Mouse (Mus musculus) liver, embryonic 16.5 days (tissue): ENCODE measurements around the gene Gm49380. TPM values are rescaled to one million over a fixed set of nuclear protein-coding genes. Genes with fewer than 3 reads are reported as not detected.
A peak's percentile ranks its signal among the peaks of the same experiment; 100 is the strongest.

Experiments
- ATAC-seq: fragments of 200-750 bp; cut with Nextera tagmentation; 2 replicates; pipeline ENCODE4 v1.8.0; 2017; ENCODE audit warnings: low read depth, mild to moderate bottlenecking, moderate number of reproducible peaks, moderate library complexity
- H3K27ac ChIP-seq: fragments of 300-500 bp; sonication (generic); 2 replicates; pipeline ENCODE4 v1.5.1; 2014; ENCODE audit warnings: mild to moderate bottlenecking, low read length
- H3K27me3 ChIP-seq: fragments of 300-500 bp; sonication (generic); 2 replicates; pipeline ENCODE4 v1.6.1; 2014; ENCODE audit warnings: low read depth, low read length, mixed read lengths; ENCODE audit not compliant: control insufficient read depth, insufficient read depth
- H3K36me3 ChIP-seq: fragments of 300-500 bp; sonication (generic); 2 replicates; pipeline ENCODE4 v1.6.1; 2014; ENCODE audit warnings: mild to moderate bottlenecking; ENCODE audit not compliant: control insufficient read depth, insufficient read depth
- H3K4me1 ChIP-seq: fragments of 300-500 bp; sonication (generic); 2 replicates; pipeline ENCODE4 v1.6.1; 2014; ENCODE audit warnings: low read depth, low read length, mixed read lengths; ENCODE audit not compliant: control insufficient read depth
- H3K4me2 ChIP-seq: fragments of 300-500 bp; sonication (generic); 2 replicates; pipeline ENCODE4 v1.6.1; 2014; ENCODE audit warnings: low read depth, low read length, mixed read lengths
- H3K4me3 ChIP-seq: fragments of 300-500 bp; sonication (generic); 2 replicates; pipeline ENCODE4 v1.5.1; 2014; ENCODE audit warnings: low read depth, mild to moderate bottlenecking, low read length
- H3K9ac ChIP-seq: fragments of 300-500 bp; sonication (generic); 2 replicates; pipeline ENCODE4 v1.6.1; 2014; ENCODE audit warnings: low read depth, low read length
- H3K9me3 ChIP-seq: fragments of 300-500 bp; sonication (generic); replicated peaks from 2 replicates; pipeline ENCODE4 v1.6.1; 2016; ENCODE audit warnings: low read length; ENCODE audit not compliant: control insufficient read depth
- WGBS: fragments of 180-500 bp; shearing (Covaris S2); extraction: QIAGEN DNeasy Blood & Tissue Kit; methylation state at CpG from one replicate; pipeline ENCODE4 v1.1.7; 2014; ENCODE audit not compliant: insufficient replicate concordance; 5-methylcytosine and 5-hydroxymethylcytosine counted together
- polyA plus RNA-seq: library from polyadenylated mRNA; unstranded; fragments of >200 nt; fragmentation: Nextera tagmentation; extraction: Ambion mirVana; gene quantifications from 2 replicates; pipeline ENCODE4 v1.2.1, GENCODE M21; 2015

The Gm49380 gene
- polyA plus RNA-seq, 1 experiment from 2014 or later, result not detected

DNA sequence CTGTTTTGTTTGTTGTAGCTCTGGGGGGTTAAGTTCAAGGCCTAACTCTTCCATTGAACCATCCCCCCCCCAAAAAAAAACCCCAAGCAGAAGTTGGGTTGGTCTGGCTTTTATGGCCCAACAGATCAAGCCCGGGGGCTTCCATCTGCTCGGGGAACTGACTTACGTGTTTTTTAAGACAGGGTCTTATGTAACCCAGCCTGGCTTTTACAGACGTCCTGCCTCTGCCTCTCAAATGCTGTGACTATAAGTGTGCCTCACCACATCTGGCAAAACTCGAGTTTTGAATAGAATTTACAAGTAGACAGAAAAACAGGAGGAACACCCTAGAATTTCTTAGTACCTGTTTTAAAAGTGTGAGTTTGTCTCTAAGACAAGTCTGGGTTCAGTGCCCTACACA lies 31.7 kb downstream of the Gm49380 start:
- 44% methylated on average over 5 of the region's 5 CpGs for WGBS
- no peak overlapping the region for H3K4me2 ChIP-seq
- ATAC-seq, result no peak
- no peaks in the 10 kb centered on the region for H3K36me3 ChIP-seq
- no peak overlapping the region for H3K27ac ChIP-seq
- H3K27me3 ChIP-seq, result peaks cover 23% of the 10 kb centered on the region
- no peak overlapping the region for H3K9ac ChIP-seq
- no peaks in the 10 kb centered on the region for H3K9me3 ChIP-seq
- H3K4me1 ChIP-seq, result peaks cover 22% of the 10 kb centered on the region
- no peak overlapping the region for H3K4me3 ChIP-seq

DNA sequence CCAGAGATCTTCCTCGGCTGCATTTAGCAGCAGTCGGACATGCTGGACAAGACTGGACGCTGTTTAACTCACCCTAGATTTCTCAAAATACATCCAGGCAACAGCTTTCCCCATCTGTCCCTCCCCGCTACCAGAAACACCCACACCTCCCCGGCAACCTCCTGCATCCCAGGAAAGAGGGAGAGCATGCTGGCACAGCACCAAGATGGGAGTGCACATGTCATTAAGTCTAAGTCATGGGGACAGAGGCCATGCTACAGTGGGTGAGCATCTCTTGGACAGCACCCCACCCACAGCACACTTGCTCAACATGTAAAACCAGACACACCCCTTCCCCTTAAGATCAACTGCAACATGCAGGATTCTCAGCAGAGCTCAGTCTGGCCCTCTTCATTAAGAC lies 32.3 kb downstream of the Gm49380 start:
- Histone ChIP-seq H3K4me1 (peaks cover 22% of the 10 kb centered on the region), H3K36me3 (no peaks in the 10 kb centered on the region), H3K4me2 (no peak overlapping the region), H3K9ac (no peak overlapping the region), H3K27ac (no peak overlapping the region), H3K4me3 (no peak overlapping the region), H3K27me3 (peaks cover 21% of the 10 kb centered on the region), H3K9me3 (no peaks in the 10 kb centered on the region)
- ATAC-seq, result no peak
- 61% methylated on average over 5 of the region's 5 CpGs for WGBS

DNA sequence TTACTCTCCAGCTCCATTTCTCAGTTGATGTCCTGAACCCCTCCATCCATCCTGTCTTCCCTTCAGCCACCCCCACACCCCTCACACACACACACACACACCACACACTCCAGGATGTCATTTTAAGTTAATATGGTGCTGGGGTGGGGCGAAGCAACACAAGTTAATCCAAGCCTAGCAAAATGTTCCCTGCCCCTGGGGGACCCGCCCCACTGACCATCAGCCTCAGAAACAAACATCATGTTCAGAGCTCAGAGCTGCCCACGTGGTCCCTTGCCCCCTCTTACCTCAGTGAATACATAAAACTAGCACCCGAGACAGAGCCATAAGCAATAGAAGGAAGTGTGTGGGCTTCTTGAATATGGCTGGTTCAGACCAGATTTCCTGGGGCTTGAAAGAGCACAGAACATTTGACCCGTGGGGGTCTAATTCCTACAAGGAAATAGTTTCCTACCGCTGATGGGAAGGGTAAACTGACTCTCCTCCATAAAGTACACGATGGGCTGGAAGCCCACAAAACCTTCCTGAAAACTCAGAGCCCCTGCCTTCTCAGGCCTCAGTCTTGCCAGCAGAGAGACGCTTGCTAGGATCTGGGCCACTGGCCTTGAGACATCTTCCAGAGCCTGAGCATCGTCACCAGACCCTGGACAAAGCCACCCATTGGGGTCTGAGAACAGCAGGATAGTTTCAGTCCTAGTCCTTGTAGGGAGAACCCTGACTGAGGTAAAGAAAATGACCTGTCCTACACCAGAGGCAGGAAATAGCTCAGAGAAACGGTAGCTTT lies 33.1 kb downstream of the Gm49380 start:
- Histone ChIP-seq H3K4me3 (no peak overlapping the region), H3K9me3 (no peaks in the 10 kb centered on the region), H3K27me3 (peaks cover 15% of the 10 kb centered on the region), H3K4me2 (no peak overlapping the region), H3K36me3 (no peaks in the 10 kb centered on the region), H3K9ac (no peak overlapping the region), H3K4me1 (peaks cover 17% of the 10 kb centered on the region), H3K27ac (no peak overlapping the region)
- 42% methylated on average over 10 of the region's 10 CpGs for WGBS
- ATAC-seq, result no peak

- Histone ChIP-seq H3K27me3 (peaks cover 11% of the 10 kb centered on the region), H3K9ac (no peak overlapping the region), H3K4me3 (no peak overlapping the region), H3K36me3 (no peaks in the 10 kb centered on the region), H3K9me3 (no peaks in the 10 kb centered on the region), H3K4me1 (peaks cover 7% of the 10 kb centered on the region), H3K4me2 (no peak overlapping the region), H3K27ac (no peak overlapping the region)
- ATAC-seq, result 0 out of 2 replicates have a peak, but pooled peaks have one; percentile 11
- WGBS, result 30% methylated on average over 16 of the region's 16 CpGs
Observed at GRCm38 (mm10) chr9:44078955-44079756, 34.1 kb downstream of the Gm49380 start.

- no peak for ATAC-seq
- H3K9me3 ChIP-seq, result no peaks in the 10 kb centered on the region
- no peak overlapping the region for H3K27ac ChIP-seq
- no peak overlapping the region for H3K4me2 ChIP-seq
- peaks cover 3% of the 10 kb centered on the region for H3K27me3 ChIP-seq
- no peak overlapping the region for H3K4me3 ChIP-seq
- H3K9ac ChIP-seq, result no peak overlapping the region
- no peaks in the 10 kb centered on the region; the same call in 1 of the 2 replicates for H3K4me1 ChIP-seq
- 58% methylated on average over 10 of the region's 10 CpGs for WGBS
- no peaks in the 10 kb centered on the region for H3K36me3 ChIP-seq
Observed at GRCm38 (mm10) chr9:44078136-44078797, 35.0 kb downstream of the Gm49380 start.

- no peaks in the 10 kb centered on the region for H3K36me3 ChIP-seq
- 66% methylated on average over 11 of the region's 11 CpGs for WGBS
- ATAC-seq, result no peak
- H3K4me1 ChIP-seq, result no peaks in the 10 kb centered on the region; the same call in 1 of the 2 replicates
- H3K9ac ChIP-seq, result no peak overlapping the region
- H3K9me3 ChIP-seq, result no peaks in the 10 kb centered on the region
- no peak overlapping the region for H3K4me3 ChIP-seq
- no peak overlapping the region for H3K27ac ChIP-seq
- H3K4me2 ChIP-seq, result no peak overlapping the region
- H3K27me3 ChIP-seq, result no peaks in the 10 kb centered on the region
Observed at GRCm38 (mm10) chr9:44077266-44077910, 35.9 kb downstream of the Gm49380 start.

DNA sequence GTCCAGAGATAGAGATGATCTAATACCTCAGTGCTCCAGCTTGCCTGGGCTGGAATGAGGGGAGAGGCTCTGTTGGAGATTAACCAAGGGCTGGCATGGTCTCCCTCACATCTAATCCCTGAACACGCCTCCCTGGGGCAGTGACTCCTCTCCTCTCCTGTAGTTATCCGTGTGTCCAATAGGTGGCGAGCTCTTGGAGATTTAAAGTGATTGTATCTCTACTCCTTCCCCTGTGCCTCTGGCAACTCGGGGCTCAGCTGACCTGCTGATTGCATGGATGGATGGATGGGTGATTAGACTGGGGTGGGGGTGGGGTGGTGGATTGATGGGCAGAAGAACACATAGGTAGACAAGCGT lies 36.6 kb downstream of the Gm49380 start:
- H3K4me2 ChIP-seq, result no peak overlapping the region
- no peak overlapping the region for H3K27ac ChIP-seq
- 15% methylated on average over 5 of the region's 5 CpGs for WGBS
- H3K4me3 ChIP-seq, result no peak overlapping the region
- no peak for ATAC-seq
- no peak overlapping the region for H3K9ac ChIP-seq
- H3K36me3 ChIP-seq, result no peaks in the 10 kb centered on the region
- no peaks in the 10 kb centered on the region for H3K27me3 ChIP-seq
- no peaks in the 10 kb centered on the region for H3K9me3 ChIP-seq
- no peaks in the 10 kb centered on the region; the same call in 1 of the 2 replicates for H3K4me1 ChIP-seq

DNA sequence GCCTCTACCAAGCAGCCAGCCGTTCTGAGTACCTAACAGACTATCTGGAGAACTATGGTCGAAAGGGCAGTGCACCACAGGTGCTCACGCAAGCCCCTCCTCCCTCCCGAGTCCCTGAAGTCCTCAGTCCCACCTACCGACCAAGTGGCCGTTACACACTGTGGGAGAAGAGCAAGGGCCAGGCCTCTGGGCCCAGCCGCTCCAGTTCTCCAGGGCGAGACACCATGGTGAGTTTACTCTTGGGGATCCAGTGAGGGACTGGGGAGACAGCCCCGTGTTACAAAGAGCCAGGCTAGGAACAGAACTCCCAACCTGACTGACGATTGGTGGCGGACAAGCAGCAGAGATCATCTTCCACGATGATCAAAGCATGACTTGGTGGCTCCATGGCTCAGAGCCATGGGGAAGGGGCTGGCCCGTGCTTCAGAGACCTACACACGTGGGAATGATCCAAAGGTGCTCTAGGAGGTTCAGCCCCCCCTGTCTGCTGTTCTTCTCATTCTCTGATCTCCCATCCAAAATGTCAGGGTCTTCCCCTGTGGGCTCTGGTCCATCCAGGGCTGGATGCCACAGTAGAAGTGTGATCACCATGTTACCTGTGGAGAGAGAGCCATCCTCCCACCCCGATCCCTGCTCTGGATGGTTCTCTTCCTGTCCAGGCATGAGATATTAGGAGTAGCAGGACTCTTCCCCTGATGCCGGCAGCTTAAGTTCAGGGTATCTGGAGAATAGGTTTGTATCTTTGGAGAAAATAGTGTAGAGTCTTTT lies 37.1 kb downstream of the Gm49380 start:
- no peak overlapping the region for H3K4me2 ChIP-seq
- H3K27me3 ChIP-seq, result no peaks in the 10 kb centered on the region
- no peak for ATAC-seq
- H3K9me3 ChIP-seq, result no peaks in the 10 kb centered on the region
- H3K36me3 ChIP-seq, result no peaks in the 10 kb centered on the region
- WGBS, result 59% methylated on average over 16 of the region's 16 CpGs
- H3K27ac ChIP-seq, result no peak overlapping the region
- no peaks in the 10 kb centered on the region; the same call in 1 of the 2 replicates for H3K4me1 ChIP-seq
- H3K4me3 ChIP-seq, result no peak overlapping the region
- no peak overlapping the region for H3K9ac ChIP-seq
